Mouse (Mus musculus): ENCODE data around the gene Tmem200b.

The Tmem200b gene

DNA sequence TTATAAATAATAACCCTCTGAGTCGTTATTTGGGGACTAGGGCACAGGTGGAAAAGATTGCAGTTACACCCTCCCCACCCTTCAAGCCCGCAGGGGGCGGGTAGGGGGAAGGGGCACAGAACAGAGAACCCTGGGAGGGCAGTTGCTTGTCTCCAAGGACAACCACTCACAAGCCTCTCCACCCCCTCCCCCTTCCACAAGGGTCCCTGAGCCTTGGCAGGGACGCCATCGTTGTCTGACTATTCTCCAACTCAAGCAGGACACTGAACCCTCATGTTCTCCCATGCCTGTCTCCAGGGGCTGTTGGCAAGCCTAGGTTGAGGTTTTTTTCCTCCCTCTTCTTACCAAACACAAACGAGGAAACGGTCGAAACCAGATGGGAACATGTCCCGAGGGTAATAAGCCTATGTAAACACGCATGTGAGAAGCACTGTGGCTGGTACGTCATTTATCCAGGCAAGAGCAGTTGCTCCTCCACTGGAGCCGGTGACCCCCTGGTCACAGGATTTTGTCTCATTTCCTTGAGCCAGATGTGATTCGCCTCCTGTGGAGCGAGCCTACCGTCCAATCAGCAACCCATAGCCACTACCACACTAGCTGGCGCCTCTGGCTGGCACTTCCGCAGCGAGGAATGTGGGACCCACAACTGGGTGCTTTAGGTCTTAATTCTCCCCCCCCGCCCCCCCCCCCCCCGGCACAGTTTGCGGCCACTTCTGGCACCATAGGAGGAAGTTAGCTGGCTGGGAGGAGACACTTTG is 11.2 kb upstream of the Tmem200b start:
- DNase-seq (ENCODE audit: low spot score in 2 of 2) = no peak

GRCm38 (mm10) chr4:131911521-131911920 is 10.1 kb upstream of the Tmem200b start:
- no peak for DNase-seq (ENCODE audit: low spot score in 2 of 2)

GRCm38 (mm10) chr4:131913526-131913925 is 8.0 kb upstream of the Tmem200b start:
- no peak for DNase-seq (ENCODE audit: low spot score in 2 of 2)

DNA sequence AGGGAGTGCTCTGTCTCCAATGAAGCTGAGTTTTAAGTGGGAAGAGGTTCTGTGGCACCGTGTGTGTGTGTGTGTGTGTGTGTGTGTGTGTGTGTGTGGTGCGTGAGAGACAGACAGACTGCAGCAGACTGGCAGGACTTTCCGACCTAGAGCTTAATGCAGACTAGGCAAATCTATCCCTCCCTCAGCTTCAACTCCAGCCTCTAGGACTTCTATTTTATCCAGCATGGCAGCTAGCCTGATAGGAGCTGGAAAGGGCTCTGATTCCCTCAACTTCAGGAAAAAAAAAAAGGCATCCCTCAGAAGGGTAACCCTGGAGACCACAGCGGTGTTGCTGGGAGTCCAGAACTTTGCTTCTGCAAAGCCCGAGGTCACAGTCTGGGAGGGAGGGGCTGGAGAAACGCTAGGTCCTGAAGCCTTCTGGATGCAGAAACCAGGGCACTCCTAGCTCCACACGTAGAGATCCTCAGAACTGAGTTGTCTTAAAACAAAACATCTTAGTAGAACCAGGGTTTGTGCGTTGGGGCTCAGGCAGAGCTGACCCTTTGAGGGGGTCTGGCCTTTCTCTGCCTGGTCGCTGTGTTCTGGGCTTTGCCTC is 7.4 kb upstream of the Tmem200b start:
- DNase-seq (ENCODE audit: low spot score in 2 of 2) = no peak

- no peak for DNase-seq (ENCODE audit: low spot score in 2 of 2)
Observed at GRCm38 (mm10) chr4:131914891-131915469, 6.6 kb upstream of the Tmem200b start.

DNA sequence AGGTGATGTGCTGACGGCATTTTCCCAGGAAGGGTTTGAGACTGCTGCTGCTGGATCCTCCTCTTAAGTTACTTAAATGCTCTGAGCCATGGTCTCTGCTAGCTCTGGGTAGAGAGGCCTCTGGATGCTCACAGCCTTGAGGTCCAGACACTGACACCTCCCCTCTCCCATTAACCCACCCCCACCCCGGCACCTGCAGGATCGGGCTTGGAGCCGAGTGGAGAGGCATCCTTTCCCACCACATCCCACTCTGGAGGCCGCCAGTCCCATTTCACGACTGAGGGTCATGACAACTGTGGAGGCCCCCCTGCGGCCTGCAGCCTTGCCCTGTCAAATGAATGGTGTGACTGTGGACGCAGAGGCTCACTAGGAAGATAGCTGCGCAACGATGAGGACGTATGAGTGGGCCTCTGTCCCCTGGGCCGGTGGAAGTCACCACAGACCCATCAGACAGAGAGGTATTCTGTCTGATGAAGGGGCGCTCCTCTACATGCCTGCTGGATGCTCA is 5.7 kb upstream of the Tmem200b start:
- no peak for DNase-seq (ENCODE audit: low spot score in 2 of 2)

DNA sequence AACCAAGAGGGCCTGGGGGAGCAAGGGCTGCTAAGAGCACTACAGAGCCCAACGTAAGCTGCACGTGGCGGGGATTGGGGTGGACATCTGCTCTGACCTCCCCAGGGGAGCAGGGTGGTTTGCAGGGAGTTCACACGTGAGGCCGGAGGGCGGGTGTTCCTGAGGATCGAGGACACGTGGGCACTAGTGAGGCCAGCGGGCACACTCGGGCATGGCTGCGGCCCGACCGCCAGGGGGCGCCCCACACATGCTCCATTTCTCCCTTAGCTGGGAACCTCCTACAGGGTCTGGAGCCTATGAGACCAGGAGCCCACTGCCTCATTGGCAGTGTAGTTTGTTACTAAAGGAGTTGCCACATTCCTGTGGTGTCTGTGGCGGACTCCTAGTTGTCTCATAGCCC is 5.1 kb upstream of the Tmem200b start:
- peak; percentile 70 to 80 for DNase-seq (ENCODE audit: low spot score in 2 of 2)

DNA sequence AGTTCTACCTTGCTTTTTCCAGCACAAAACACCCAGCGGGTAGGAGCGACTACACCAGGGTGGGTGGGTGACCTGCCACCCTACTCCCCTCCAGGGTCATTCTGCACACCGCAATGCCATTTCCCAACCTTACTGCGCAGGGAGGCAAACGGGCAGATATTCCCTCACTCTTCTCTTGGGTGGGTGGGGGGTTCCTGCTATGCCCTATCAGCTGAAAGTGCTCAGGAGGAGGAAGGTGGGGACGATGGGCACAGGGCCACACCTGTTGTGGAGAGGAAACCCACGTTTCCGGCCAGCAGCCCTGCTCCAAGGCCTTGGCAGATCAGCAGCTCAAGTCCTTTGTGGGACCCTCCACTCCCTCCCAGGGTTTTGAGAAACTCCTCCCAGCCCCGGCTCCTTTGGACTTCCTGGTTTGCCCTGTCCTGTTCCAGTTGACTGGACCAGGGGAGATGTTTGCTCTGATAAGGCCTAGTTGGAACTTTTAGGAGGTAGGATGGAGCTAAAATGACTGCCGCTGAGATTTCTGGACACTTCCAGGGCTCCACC is 4.5 kb upstream of the Tmem200b start:
- no peak for DNase-seq (ENCODE audit: low spot score in 2 of 2)

DNA sequence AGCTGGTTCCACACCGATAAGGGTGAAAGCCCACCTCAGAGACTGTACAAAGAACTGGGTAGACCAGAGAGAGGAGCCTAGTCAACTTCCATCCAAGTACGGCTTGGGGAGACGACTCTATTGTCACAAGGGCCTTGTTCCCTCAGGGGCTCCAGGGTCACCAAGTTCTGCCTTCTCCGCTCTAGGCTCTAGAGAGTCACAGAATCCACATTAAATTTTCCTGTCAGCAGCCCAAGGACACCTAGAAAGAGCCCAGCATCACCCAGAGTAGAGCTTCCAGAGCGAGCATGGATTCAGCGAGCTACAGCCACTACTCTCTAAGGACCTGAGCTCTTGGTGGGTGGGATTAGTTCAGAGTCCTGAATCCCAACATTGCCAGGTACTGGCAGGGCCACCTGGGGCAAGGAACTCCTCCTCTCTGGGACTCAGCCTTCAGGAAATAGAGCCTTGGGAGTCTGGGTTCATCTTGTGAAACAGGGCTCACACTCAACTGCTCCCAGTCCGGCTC is 3.5 kb upstream of the Tmem200b start:
- DNase-seq (ENCODE audit: low spot score in 2 of 2) = no peak

DNA sequence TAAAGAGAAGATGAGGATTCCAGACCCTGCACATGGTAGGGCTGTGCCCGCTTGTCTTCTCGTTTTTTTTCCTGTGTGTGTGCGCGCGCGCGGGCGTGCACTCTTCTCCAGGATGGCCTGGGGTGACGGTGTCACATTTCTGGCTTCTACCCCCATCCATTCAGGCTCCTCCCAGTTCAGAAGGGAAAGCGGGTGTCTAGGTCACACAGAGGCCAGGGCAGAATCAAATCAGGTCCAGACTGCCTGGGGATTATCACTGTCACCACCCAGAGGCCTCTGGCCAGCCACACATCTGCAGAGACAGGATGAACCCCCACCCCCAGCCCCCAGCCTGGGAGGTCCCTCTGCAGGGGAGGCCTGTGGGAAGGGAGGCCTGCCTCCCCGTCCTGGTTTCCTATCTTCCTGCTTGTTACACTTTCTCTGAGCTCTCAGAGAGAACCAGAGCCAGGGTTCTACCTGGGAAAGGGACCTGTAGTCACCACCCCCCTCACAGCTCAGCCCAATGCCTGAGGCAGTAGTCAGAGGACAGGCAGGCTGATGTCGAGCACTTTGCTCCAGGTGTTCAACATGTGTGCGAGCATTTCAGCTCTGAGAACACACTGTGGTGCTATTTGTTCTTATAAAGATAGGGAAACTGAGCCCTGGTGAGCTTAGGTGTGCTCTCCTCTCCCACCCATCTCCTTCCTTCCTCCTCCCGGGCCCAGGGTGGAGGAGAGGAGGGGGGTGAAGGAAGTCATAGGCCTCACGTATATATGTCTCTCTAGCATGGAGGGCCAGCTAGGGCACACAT is 2.7 kb upstream of the Tmem200b start:
- no peak for DNase-seq (ENCODE audit: low spot score in 2 of 2)

- DNase-seq (ENCODE audit: low spot score in 2 of 2) = no peak
Observed at GRCm38 (mm10) chr4:131919506-131920140, 1.9 kb upstream of the Tmem200b start.

- DNase-seq (ENCODE audit: low spot score in 2 of 2) = no peak
Observed at GRCm38 (mm10) chr4:131920141-131920594, 1.4 kb upstream of the Tmem200b start.

GRCm38 (mm10) chr4:131920595-131921351 is 798 bp upstream of the Tmem200b start:
- peak in 1 of 2 experiments; percentile 50 for DNase-seq (ENCODE audit: low spot score in 2 of 2)

DNA sequence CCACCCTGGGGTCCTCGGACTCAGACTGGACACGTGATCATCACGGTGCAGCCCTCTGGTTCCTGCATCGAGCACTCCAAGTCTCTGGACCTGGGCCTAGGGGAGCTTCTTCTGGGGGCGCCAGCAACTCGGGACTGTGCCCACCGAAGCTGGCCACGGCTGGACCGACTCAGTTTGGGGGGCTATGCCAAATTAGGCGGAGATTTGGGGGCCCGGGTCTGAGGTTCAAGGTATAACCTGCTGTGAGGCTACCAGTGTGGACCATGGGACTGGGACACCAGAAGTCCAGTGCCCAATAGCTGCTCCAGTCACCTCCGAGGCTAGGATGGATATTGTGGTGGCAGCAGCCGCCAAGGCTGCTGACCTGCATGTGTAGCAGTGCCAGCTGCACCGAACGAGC is 833 bp downstream of the Tmem200b start:
- peak in 1 of 2 experiments; percentile 33 for DNase-seq (ENCODE audit: low spot score in 2 of 2)

DNA sequence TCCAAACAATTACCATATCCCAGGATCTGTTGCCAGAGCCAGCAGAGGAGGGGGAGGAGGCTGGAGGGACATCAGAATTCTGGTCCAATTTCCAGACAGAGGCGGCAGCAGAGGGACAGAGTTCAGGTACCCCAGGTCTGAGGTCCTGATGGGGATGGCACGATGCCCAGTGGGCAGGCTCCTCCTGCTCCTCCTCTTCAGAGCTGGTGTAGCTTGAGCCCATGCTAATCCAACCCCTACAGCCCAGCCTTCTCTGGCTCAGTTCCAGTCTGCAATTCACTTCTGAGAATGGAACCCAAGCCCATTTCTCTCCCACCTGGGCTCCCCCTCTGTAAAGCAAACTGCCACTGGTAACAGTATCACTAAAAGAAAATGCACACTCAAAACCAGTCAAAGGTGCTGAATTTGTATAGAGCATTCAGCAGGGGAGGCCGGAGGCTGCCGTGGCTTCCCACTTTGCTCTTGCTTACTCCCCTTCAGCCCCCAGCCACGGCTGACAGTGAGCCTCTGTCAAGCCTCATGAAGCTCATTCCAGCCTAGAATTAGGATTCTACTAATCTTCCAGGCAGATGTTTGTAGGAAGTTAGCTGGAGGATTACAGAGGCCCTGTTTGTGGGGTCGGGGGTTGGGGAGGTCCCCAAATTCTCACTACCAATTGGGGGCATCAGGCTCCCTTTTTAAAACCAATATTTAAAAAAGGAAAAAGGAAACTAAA is 2.7 kb downstream of the Tmem200b start:
- peak; percentile 43 to 54 for DNase-seq (ENCODE audit: low spot score in 2 of 2)

DNA sequence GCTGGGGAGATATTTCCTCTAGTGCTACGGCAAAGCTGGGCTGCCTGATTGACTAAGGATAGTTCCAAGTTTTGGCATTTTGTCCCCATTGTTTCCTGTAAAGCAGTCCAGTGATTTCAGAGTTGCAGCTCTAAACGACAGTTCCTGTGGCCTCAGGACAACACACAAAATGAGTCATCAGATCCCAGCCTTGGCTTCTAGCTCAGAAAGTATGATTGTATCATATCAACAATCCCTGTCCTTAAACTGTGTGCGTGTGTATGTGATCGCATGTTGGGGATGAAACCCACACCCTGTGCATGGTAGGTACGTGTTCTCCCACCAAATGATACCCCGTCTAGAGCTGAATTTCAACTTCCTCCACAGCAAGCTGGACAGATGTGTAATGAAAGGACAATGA is 7.6 kb downstream of the Tmem200b start:
- DNase-seq (ENCODE audit: low spot score in 2 of 2) = no peak

DNA sequence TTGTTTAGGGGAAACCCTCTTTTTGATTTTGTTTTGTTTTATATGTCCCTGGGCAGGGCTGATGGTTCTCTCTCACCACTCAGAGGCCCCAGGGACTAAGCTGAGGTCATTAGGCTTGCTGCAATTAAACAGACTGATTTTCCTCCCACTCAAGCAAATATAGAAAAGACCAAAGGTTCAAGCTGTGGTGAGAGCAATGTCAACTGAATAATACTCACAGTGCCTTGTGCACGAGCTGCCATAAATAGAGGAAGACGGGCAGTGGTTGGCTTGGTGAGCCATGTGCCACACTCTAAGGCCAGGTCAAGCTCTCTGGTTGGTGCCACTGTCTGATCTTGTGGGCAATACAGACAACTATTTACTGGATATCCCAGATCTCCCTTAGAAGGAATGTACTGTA is 17.9 kb downstream of the Tmem200b start:
- DNase-seq (ENCODE audit: low spot score in 2 of 2) = no peak

GRCm38 (mm10) chr4:131940846-131941245 is 19.3 kb downstream of the Tmem200b start:
- no peak for DNase-seq (ENCODE audit: low spot score in 2 of 2)

- no peak for DNase-seq (ENCODE audit: low spot score in 2 of 2)
Observed at GRCm38 (mm10) chr4:131947848-131948247, 26.3 kb downstream of the Tmem200b start.

DNA sequence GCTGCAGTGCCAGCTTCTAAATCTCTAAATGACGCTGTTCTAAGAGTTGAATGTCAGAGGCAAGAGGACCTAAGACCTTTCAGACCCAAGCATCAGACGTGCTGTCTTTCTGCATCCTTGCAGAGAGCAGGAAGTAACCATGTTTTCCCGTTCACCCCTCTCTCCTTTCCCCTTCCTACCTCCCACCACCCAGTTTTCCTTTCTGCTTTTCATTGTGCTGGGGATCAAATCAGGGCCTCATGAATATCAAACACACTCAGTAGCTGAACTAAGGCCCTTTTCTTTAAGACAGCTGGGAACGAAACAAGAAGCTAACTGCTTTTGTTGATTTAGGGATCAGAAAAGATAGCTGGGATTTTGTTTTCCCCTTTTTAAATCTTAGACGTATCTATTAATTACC is 28.3 kb downstream of the Tmem200b start:
- DNase-seq (ENCODE audit: low spot score in 2 of 2) = no peak
